Mouse (Mus musculus) liver, embryonic 12.5 days (tissue): ENCODE results near the gene Kcne1l. TPM values are rescaled to one million over a fixed set of nuclear protein-coding genes. Genes with fewer than 3 reads are reported as not detected.

Experiments
- ATAC-seq: fragments of 200-750 bp; cut with Nextera tagmentation; 2 replicates; pipeline ENCODE4 v1.8.0; 2017; ENCODE audit warnings: moderate number of reproducible peaks, mild to moderate bottlenecking, moderate library complexity
- H3K27ac ChIP-seq: fragments of 300-500 bp; sonication (generic); 2 replicates; pipeline ENCODE4 v1.5.1; 2016; ENCODE audit warnings: mild to moderate bottlenecking
- H3K27me3 ChIP-seq: fragments of 300-500 bp; sonication (generic); replicated peaks from 2 replicates; pipeline ENCODE4 v1.6.1; 2016; ENCODE audit warnings: mild to moderate bottlenecking, moderate library complexity
- H3K36me3 ChIP-seq: fragments of 300-500 bp; sonication (generic); 2 replicates; pipeline ENCODE4 v1.6.1; 2016; ENCODE audit warnings: mild to moderate bottlenecking, moderate library complexity
- H3K4me1 ChIP-seq: fragments of 300-500 bp; sonication (generic); 2 replicates; pipeline ENCODE4 v1.6.1; 2016
- H3K4me2 ChIP-seq: fragments of 300-500 bp; sonication (generic); 2 replicates; pipeline ENCODE4 v1.6.1; 2016; ENCODE audit warnings: mild to moderate bottlenecking, moderate library complexity
- H3K4me3 ChIP-seq: fragments of 300-500 bp; sonication (generic); 2 replicates; pipeline ENCODE4 v1.5.1; 2016; ENCODE audit warnings: mild to moderate bottlenecking, moderate library complexity
- H3K9ac ChIP-seq: fragments of 300-500 bp; sonication (generic); 2 replicates; pipeline ENCODE4 v1.6.1; 2016; ENCODE audit warnings: mild to moderate bottlenecking, moderate library complexity
- H3K9me3 ChIP-seq: fragments of 300-500 bp; sonication (generic); replicated peaks from 2 replicates; pipeline ENCODE4 v1.6.1; 2016; ENCODE audit warnings: mild to moderate bottlenecking, moderate library complexity
- WGBS: fragments of 180-500 bp; shearing (Covaris S2); methylation state at CpG from one replicate; pipeline ENCODE4 v1.1.7; 2016; ENCODE audit not compliant: insufficient replicate concordance; 5-methylcytosine and 5-hydroxymethylcytosine counted together
- polyA plus RNA-seq: library from polyadenylated mRNA; unstranded; fragments of >200 nt; fragmentation: Nextera tagmentation; extraction: Ambion mirVana; gene quantifications from 2 replicates; pipeline ENCODE4 v1.2.1, GENCODE M21; 2016

The Kcne1l gene
- polyA plus RNA-seq, 1 experiment from 2014 or later = 2.0 TPM

- no peaks in the 10 kb centered on the region for H3K4me1 ChIP-seq
- no peak overlapping the region for H3K4me3 ChIP-seq
- no peak overlapping the region for H3K27ac ChIP-seq
- H3K27me3 ChIP-seq = no peaks in the 10 kb centered on the region
- 40% methylated on average over 3 of the region's 3 CpGs for WGBS
- H3K4me2 ChIP-seq = no peak overlapping the region
- no peaks in the 10 kb centered on the region for H3K36me3 ChIP-seq
- H3K9ac ChIP-seq = no peak overlapping the region
- no peaks in the 10 kb centered on the region for H3K9me3 ChIP-seq
- ATAC-seq = no peak
Measured at GRCm38 (mm10) chrX:142276573-142276972, 29.5 kb downstream of the Kcne1l start.

DNA sequence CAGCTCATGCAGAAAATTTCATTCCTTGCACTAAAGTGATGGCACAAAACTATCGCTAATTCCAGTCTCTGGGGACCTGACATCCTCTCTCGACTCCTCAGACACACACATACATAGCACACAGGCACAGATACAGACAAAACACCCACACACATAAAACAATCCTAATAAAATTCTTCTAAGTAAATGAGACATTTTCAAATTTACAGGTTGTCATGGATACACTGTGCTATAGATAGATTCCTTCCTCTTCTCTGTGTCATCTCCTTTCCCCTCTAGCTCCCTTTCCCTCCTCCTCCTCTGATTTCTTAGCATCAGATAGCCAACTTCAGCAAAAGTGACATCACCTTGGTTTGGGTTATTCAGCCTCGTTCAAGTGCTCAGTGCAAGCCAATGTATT is 30.1 kb downstream of the Kcne1l start:
- no peak overlapping the region for H3K27ac ChIP-seq
- H3K9me3 ChIP-seq = no peaks in the 10 kb centered on the region
- H3K4me3 ChIP-seq = no peak overlapping the region
- no peak overlapping the region for H3K4me2 ChIP-seq
- H3K36me3 ChIP-seq = no peaks in the 10 kb centered on the region
- ATAC-seq = no peak
- H3K9ac ChIP-seq = no peak overlapping the region
- H3K27me3 ChIP-seq = no peaks in the 10 kb centered on the region
- 50% methylated on average over 3 of the region's 3 CpGs for WGBS
- H3K4me1 ChIP-seq = no peaks in the 10 kb centered on the region

Other genes starting within 250 kb of the Kcne1l start
- gene Gucy2f, start 109.4 kb downstream of the Kcne1l start, polyA plus RNA-seq = not detected in 2 replicates
- gene Nxt2, start 79.5 kb downstream of the Kcne1l start, polyA plus RNA-seq = 7.2 and 7.7 TPM in 2 replicates
- gene Acsl4, start 84.2 kb upstream of the Kcne1l start, polyA plus RNA-seq = 17.6 and 17.8 TPM in 2 replicates